Mouse (Mus musculus): ENCODE data around the gene Akap13.

- TF ChIP-seq CTCF (IDR thresholded peaks at IDR 0.05; ENCODE audit: borderline replicate concordance, insufficient read depth, low read depth, low read length) (no peak), POLR2A (IDR thresholded peaks at IDR 0.05; ENCODE audit: borderline replicate concordance, insufficient read depth, low read length) (no peak)
Measured at GRCm38 (mm10) chr7:75570218-75570617, 114.9 kb downstream of the Akap13 start.

All from cerebellum, adult 2 months (tissue).